Mouse (Mus musculus) heart, embryonic 16.5 days (tissue): ENCODE measurements at regions not wholly inside any gene's neighbourhood (a gene's known extent, or its start where the extent isn't known, plus 50 kb on each side); places are given as distances from the start of the nearest gene placed in this dataset.

Experiments used
- ATAC-seq: fragments of 200-750 bp; cut with Nextera tagmentation; replicated peaks from 2 replicates; pipeline ENCODE4 v1.8.0; 2017; ENCODE audit warnings: moderate number of reproducible peaks; ENCODE audit not compliant: insufficient read depth, low FRiP score; ENCODE audit errors: extremely low read depth
- H3K27ac ChIP-seq: fragments of 300-500 bp; sonication (generic); 2 replicates; pipeline ENCODE4 v1.5.1; 2014; ENCODE audit warnings: mild to moderate bottlenecking, low read length, control low read depth, moderate library complexity
- H3K27me3 ChIP-seq: fragments of 300-500 bp; sonication (generic); 2 replicates; pipeline ENCODE4 v1.6.1; 2014; ENCODE audit warnings: low read length, mixed read lengths; ENCODE audit not compliant: control insufficient read depth, insufficient read depth
- H3K36me3 ChIP-seq: fragments of 300-500 bp; sonication (generic); 2 replicates; pipeline ENCODE4 v1.6.1; 2014; ENCODE audit not compliant: control insufficient read depth, insufficient read depth
- H3K4me1 ChIP-seq: fragments of 300-500 bp; sonication (generic); 2 replicates; pipeline ENCODE4 v1.6.1; 2014; ENCODE audit warnings: low read length, mixed read lengths; ENCODE audit not compliant: control insufficient read depth, insufficient read depth
- H3K4me2 ChIP-seq: fragments of 300-500 bp; sonication (generic); 2 replicates; pipeline ENCODE4 v1.6.1; 2014; ENCODE audit warnings: low read depth, mild to moderate bottlenecking, control low read depth, low read length
- H3K4me3 ChIP-seq: fragments of 300-500 bp; sonication (generic); 2 replicates; pipeline ENCODE4 v1.5.1; 2014; ENCODE audit warnings: mild to moderate bottlenecking, control low read depth, low read length
- H3K9ac ChIP-seq: fragments of 300-500 bp; sonication (generic); 2 replicates; pipeline ENCODE4 v1.6.1; 2014; ENCODE audit warnings: low read length, control low read depth
- H3K9me3 ChIP-seq: fragments of 300-500 bp; sonication (generic); replicated peaks from 2 replicates; pipeline ENCODE4 v1.6.1; 2016; ENCODE audit warnings: low read length; ENCODE audit not compliant: control insufficient read depth
- whole genome bisulfite sequencing: fragments of 180-500 bp; shearing (Covaris S2); extraction: QIAGEN DNeasy Blood & Tissue Kit; methylation state at CpG from one replicate; pipeline ENCODE4 v1.1.7; 2014; 5-methylcytosine and 5-hydroxymethylcytosine counted together

DNA sequence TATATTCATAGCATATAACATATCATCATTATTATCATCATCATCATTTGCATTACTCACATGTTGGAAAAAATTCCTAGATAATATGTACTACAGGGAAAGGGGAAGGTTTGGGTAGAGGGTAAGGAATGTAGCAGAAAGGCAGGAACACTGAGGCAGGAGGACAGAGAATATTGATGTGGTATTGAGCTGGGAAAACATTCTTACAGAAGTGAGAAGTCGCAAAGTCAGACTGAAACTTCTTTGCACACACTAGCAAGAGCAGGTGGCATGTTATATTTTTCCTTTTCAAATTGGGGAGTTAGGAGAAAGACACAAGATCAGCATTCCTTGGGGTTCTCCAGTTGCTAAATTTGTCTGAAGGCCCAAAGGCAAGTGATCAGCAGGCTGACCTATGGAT, 97.9 kb downstream of the Atp6v1g3 start:
- Histone ChIP-seq H3K4me3 (no peak overlapping the region), H3K36me3 (no peaks in the 10 kb centered on the region), H3K27me3 (no peaks in the 10 kb centered on the region), H3K27ac (no peak overlapping the region), H3K9ac (no peak overlapping the region), H3K4me1 (no peaks in the 10 kb centered on the region), H3K4me2 (no peak overlapping the region), H3K9me3 (no peaks in the 10 kb centered on the region)
- no peak for ATAC-seq
- 93% methylated on average over 1 of the region's 1 CpGs for WGBS

DNA sequence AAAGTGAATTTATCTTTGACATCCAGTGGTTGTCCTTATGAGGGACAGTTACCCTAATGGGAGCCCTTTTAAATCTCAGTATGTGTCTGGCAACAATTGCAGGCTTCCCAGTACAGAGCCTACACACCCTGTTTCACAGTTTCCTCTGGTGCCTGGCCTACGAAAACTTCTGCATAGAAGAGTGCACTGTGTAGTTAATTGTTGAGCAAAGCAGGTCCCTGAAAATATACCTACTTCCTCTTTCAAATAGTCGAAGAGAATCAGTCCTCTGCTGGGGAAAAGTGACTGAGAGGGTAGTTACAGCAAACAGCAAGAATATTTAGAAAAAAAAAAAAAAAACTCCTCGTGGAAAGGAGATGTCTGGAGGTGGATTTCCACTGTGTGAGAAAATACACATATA, 110.6 kb downstream of the Atp6v1g3 start:
- Histone ChIP-seq H3K36me3 (no peaks in the 10 kb centered on the region), H3K9me3 (no peaks in the 10 kb centered on the region), H3K27ac (no peak overlapping the region), H3K27me3 (no peaks in the 10 kb centered on the region), H3K4me1 (no peaks in the 10 kb centered on the region), H3K9ac (no peak overlapping the region), H3K4me2 (no peak overlapping the region), H3K4me3 (no peak overlapping the region)
- 61% methylated on average over 3 of the region's 3 CpGs for WGBS
- no peak for ATAC-seq

DNA sequence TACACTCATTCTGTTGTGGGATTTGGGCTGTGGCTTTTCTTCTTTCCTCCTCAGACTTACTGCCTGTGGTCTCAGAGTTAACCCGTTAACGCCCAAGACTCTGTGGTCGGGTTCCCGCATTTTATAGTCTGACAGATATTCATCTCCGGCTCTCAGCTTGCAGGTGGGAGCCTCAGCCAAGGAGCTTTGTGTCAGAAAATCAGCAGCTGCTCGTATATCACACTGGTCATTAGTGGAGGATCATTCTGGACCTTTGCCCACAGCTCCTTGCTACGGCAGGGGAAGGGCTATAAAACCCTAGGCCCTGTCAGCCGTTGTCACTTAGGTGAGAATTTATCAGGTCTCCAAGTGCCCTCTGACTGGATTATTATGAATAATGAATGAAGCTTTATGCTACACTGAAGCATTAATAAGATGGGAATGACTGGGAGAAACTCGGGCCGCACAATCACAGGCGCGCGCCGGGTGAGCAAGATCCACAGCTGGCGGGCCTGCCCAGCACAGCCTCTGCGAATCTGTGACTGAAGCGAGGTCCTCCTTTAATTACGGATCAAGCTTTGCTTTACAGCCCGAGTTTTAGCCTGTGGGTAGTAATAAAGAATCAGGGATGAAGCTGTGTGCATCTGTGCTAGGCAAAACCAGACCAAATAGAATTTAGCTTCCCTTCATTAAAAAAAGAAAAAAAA, 111.8 kb downstream of the Atp6v1g3 start:
- H3K27ac ChIP-seq = no peak overlapping the region
- peak overlapping the region; percentile 23; the same call in 1 of the 2 replicates for H3K4me2 ChIP-seq
- no peaks in the 10 kb centered on the region for H3K9me3 ChIP-seq
- no peaks in the 10 kb centered on the region for H3K36me3 ChIP-seq
- no peak overlapping the region for H3K4me3 ChIP-seq
- ATAC-seq = no peak
- no peaks in the 10 kb centered on the region for H3K4me1 ChIP-seq
- no peak overlapping the region for H3K9ac ChIP-seq
- no peaks in the 10 kb centered on the region for H3K27me3 ChIP-seq
- 62% methylated on average over 19 of the region's 19 CpGs for WGBS

DNA sequence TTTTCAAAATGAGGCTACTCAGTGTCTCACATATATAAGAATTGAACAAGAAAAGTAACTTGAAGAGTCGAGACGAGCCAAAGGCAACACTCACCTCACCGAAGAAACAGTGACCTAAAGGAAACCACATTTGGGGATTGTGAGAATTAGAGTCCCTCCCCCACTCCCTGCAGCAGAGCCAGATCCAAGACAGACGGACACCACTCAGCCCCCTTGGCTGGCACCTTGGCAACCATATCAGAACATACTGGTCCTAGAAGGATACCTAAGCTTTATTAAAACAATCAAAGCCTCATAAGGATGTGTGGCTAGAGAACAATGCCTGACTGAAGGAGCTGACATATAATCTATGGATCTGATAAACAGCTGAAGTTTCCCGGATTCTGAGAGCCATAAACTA, 112.5 kb downstream of the Atp6v1g3 start:
- no peak overlapping the region for H3K4me2 ChIP-seq
- H3K4me1 ChIP-seq = no peaks in the 10 kb centered on the region
- no peaks in the 10 kb centered on the region for H3K27me3 ChIP-seq
- WGBS = 46% methylated on average over 5 of the region's 5 CpGs
- H3K9me3 ChIP-seq = no peaks in the 10 kb centered on the region
- H3K27ac ChIP-seq = no peak overlapping the region
- H3K9ac ChIP-seq = no peak overlapping the region
- no peaks in the 10 kb centered on the region for H3K36me3 ChIP-seq
- ATAC-seq = no peak
- no peak overlapping the region for H3K4me3 ChIP-seq

DNA sequence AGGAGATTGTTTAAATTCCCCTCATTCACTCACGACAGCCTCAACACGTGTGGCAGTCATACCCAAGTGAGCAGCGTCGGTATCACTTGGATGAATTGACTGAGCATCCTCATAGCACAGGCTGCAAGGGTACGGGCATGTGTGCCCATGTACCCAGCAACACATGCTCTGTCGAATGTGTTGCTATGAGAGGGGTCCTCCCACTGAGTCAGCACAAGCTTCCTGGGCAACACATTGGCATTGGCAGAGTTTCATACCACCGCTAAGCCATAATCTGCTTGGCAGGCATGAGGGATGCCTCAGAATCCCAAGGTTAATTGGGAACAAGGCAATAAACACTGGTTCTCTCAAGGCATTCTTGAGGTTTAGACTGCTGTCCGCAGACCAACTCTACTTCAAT, 115.1 kb downstream of the Atp6v1g3 start:
- no peaks in the 10 kb centered on the region for H3K27me3 ChIP-seq
- no peaks in the 10 kb centered on the region for H3K4me1 ChIP-seq
- no peak overlapping the region for H3K4me2 ChIP-seq
- no peaks in the 10 kb centered on the region for H3K9me3 ChIP-seq
- 86% methylated on average over 8 of the region's 8 CpGs for WGBS
- H3K4me3 ChIP-seq = no peak overlapping the region
- no peak overlapping the region for H3K27ac ChIP-seq
- no peaks in the 10 kb centered on the region for H3K36me3 ChIP-seq
- no peak overlapping the region for H3K9ac ChIP-seq
- no peak for ATAC-seq

DNA sequence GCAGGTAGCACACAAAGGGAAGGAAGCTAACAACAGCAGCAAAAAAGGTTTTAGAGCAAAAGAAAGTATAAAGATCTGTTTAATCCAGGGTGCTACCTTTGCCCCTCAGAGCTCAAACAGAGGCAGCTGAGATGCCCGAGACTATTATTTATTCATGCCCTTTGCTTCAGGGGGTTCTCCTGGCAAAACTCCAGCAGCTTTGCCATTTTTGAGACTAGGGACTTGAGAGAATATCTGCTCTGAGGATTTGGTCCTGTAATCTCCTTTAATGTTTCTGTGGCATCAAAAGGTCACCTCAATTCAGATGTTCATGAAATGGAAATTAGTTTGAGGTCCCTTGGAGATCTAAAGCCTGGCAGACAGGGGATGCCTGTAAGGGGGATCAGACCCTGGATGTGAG, 116.1 kb downstream of the Atp6v1g3 start:
- WGBS = 77% methylated on average over 1 of the region's 1 CpGs

DNA sequence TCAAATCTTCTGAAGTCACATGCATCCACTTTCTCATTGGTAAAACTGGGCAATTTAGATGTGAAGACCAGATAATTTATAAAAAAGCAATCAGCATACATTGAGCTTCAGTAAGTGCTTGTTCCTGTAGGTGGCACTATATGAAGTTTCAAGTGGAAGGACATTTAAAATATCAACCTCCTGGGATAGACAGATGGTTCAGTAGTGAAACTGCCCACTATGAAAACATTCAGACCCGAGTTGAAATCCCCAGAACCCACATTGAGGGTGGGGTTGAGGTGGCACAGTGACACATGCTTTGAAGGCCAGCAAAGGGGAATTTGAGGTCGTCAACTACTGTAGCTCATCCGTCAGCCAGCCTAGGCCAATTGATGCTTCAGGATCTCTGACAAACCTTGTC, 145.1 kb downstream of the Atp6v1g3 start:
- ATAC-seq = no peak
- Histone ChIP-seq H3K4me2 (no peak overlapping the region), H3K9ac (no peak overlapping the region), H3K9me3 (no peaks in the 10 kb centered on the region), H3K4me3 (no peak overlapping the region), H3K36me3 (no peaks in the 10 kb centered on the region), H3K4me1 (no peaks in the 10 kb centered on the region), H3K27ac (no peak overlapping the region), H3K27me3 (no peaks in the 10 kb centered on the region)
- WGBS = 60% methylated on average over 3 of the region's 3 CpGs

More for the DNA sequence above, 116.1 kb downstream of the Atp6v1g3 start:
- no peak overlapping the region for H3K9ac ChIP-seq
- H3K4me3 ChIP-seq = no peak overlapping the region
- H3K36me3 ChIP-seq = no peaks in the 10 kb centered on the region
- no peak overlapping the region for H3K27ac ChIP-seq
- no peak overlapping the region for H3K4me2 ChIP-seq
- H3K4me1 ChIP-seq = no peaks in the 10 kb centered on the region
- H3K9me3 ChIP-seq = no peaks in the 10 kb centered on the region
- no peaks in the 10 kb centered on the region for H3K27me3 ChIP-seq
- no peak for ATAC-seq

DNA sequence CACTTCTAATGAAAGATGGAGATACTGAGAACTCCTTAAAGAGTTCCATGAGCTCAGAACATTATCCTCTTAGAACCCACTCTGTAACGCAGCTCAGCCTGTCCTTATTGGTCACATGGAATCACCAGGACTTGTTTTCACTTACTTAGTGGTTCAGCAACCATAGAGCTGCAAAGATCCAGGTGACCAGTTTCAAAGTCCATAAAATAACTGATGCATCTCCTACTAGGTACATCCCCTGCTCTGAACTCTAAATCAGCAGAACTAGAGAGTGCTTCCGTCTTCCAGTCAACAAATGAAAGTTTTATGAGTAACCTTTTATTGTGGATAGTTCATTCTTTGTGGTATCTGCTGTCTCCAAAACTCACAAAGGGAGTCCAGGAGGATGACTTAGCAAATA, 153.9 kb downstream of the Atp6v1g3 start:
- 87% methylated on average over 2 of the region's 2 CpGs for WGBS
- H3K36me3 ChIP-seq = no peaks in the 10 kb centered on the region
- no peak overlapping the region for H3K27ac ChIP-seq
- no peak overlapping the region for H3K9ac ChIP-seq
- H3K4me1 ChIP-seq = no peaks in the 10 kb centered on the region
- no peak overlapping the region for H3K4me2 ChIP-seq
- H3K27me3 ChIP-seq = no peaks in the 10 kb centered on the region
- ATAC-seq = no peak
- H3K4me3 ChIP-seq = no peak overlapping the region
- no peaks in the 10 kb centered on the region for H3K9me3 ChIP-seq
